Mouse (Mus musculus): ENCODE measurements around the gene Fmo5. TPM values are rescaled to one million over a fixed set of nuclear protein-coding genes. Genes with fewer than 3 reads are reported as not detected.
A peak's percentile ranks its signal among the peaks of the same experiment; 100 is the strongest.

The Fmo5 gene
- 4.5 and 5.9 TPM in 2 replicates for polyA plus RNA-seq (2015; fragmentation: Nextera tagmentation; extraction: Ambion mirVana)

- Histone ChIP-seq H3K27me3 (ENCODE audit: control insufficient read depth, insufficient read depth, low read length) (no peaks in the 10 kb centered on the region), H3K27ac (ENCODE audit: low read length) (peak within 1 kb of the TSS; percentile 53), H3K9me3 (replicated peaks; ENCODE audit: control insufficient read depth, low read length) (no peaks in the 10 kb centered on the region), H3K4me1 (ENCODE audit: control insufficient read depth, insufficient read depth, low read length) (peaks cover 4% of the 10 kb centered on the region; the same call in 1 of the 2 replicates), H3K36me3 (ENCODE audit: control insufficient read depth, insufficient read depth) (no peaks in the 10 kb centered on the region), H3K4me2 (ENCODE audit: low read depth, low read length) (peak within 1 kb of the TSS; percentile 77), H3K9ac (ENCODE audit: low read length) (peak within 1 kb of the TSS; percentile 77), H3K4me3 (ENCODE audit: low read length) (peak within 1 kb of the TSS; percentile 69)
- WGBS = 3% methylated on average over 18 of the region's 18 CpGs
- peak; percentile 97 for ATAC-seq (replicated peaks; ENCODE audit: extremely low read depth, insufficient read depth, low FRiP score)
Observed at GRCm38 (mm10) chr3:97628391-97629001, at the start of gene Fmo5. Gene Fmo5 (plus strand): TSS chr3:97628804.

DNA sequence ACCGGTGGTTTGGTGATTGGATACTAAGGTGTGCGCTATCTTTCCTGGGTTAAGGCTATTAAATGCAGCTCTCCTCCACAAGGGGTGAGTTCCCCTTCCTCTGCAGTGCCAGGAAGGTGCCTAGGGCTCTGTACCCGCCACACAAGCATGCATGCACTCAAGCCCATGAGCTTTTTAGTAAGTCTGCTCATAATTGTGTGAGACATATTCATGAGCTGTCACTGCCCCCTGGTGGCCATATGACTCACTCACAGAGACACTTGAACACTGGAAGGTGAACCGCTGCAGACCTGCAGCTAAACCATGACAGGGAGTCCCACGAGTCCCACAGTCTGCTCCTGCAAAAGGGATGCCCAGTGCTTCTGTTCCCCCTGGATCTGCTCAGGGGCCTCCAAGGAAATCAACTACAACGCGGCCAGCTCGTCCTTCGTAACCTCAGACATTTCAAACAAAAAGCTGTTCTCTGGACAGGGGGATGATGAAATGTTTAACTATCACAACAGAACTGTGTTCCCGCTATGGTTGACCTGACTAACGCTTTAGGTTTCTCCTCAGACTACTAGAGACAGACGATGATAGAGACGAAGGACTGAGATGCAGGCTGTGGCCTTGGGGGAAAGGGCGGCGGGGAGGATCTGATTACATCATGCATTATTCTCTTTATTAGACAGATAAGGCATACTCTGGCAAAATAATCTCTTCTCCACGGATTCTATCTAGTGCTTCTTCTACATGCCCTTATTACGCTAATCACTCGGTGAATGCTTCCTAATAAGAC, 43.0 kb upstream of the Fmo5 start:
- Histone ChIP-seq H3K4me1 (ENCODE audit: control insufficient read depth, insufficient read depth, low read length) (no peaks in the 10 kb centered on the region), H3K4me3 (ENCODE audit: low read length) (no peak overlapping the region), H3K27ac (ENCODE audit: low read length) (no peak overlapping the region), H3K36me3 (ENCODE audit: control insufficient read depth, insufficient read depth) (peaks cover 34% of the 10 kb centered on the region), H3K9me3 (replicated peaks; ENCODE audit: control insufficient read depth, low read length) (no peaks in the 10 kb centered on the region), H3K27me3 (ENCODE audit: control insufficient read depth, insufficient read depth, low read length) (no peaks in the 10 kb centered on the region), H3K9ac (ENCODE audit: low read length) (no peak overlapping the region), H3K4me2 (ENCODE audit: low read depth, low read length) (no peak overlapping the region)
- WGBS = 65% methylated on average over 18 of the region's 18 CpGs
- no peak for ATAC-seq (replicated peaks; ENCODE audit: extremely low read depth, insufficient read depth, low FRiP score)

- H3K9me3 ChIP-seq (replicated peaks; ENCODE audit: control insufficient read depth, low read length) = no peaks in the 10 kb centered on the region
- H3K36me3 ChIP-seq (ENCODE audit: control insufficient read depth, insufficient read depth) = peaks cover 16% of the 10 kb centered on the region
- no peak overlapping the region for H3K9ac ChIP-seq (ENCODE audit: low read length)
- H3K4me3 ChIP-seq (ENCODE audit: low read length) = no peak overlapping the region
- H3K27me3 ChIP-seq (ENCODE audit: control insufficient read depth, insufficient read depth, low read length) = no peaks in the 10 kb centered on the region
- no peak overlapping the region for H3K4me2 ChIP-seq (ENCODE audit: low read depth, low read length)
- no peaks in the 10 kb centered on the region for H3K4me1 ChIP-seq (ENCODE audit: control insufficient read depth, insufficient read depth, low read length)
- ATAC-seq (replicated peaks; ENCODE audit: extremely low read depth, insufficient read depth, low FRiP score) = no peak
- WGBS = 83% methylated on average over 9 of the region's 9 CpGs
- no peak overlapping the region for H3K27ac ChIP-seq (ENCODE audit: low read length)
Observed at GRCm38 (mm10) chr3:97587656-97588055, 40.9 kb upstream of the Fmo5 start.

- Histone ChIP-seq H3K4me3 (ENCODE audit: low read length) (no peak overlapping the region), H3K4me2 (ENCODE audit: low read depth, low read length) (no peak overlapping the region), H3K27ac (ENCODE audit: low read length) (no peak overlapping the region), H3K9me3 (replicated peaks; ENCODE audit: control insufficient read depth, low read length) (no peaks in the 10 kb centered on the region), H3K36me3 (ENCODE audit: control insufficient read depth, insufficient read depth) (peaks cover 15% of the 10 kb centered on the region), H3K27me3 (ENCODE audit: control insufficient read depth, insufficient read depth, low read length) (no peaks in the 10 kb centered on the region), H3K4me1 (ENCODE audit: control insufficient read depth, insufficient read depth, low read length) (no peaks in the 10 kb centered on the region), H3K9ac (ENCODE audit: low read length) (no peak overlapping the region)
- WGBS = 69% methylated on average over 8 of the region's 8 CpGs
- no peak for ATAC-seq (replicated peaks; ENCODE audit: extremely low read depth, insufficient read depth, low FRiP score)
Observed at GRCm38 (mm10) chr3:97590699-97591098, 37.9 kb upstream of the Fmo5 start.

- Histone ChIP-seq H3K36me3 (ENCODE audit: control insufficient read depth, insufficient read depth) (peaks cover 5% of the 10 kb centered on the region; the same call in 1 of the 2 replicates), H3K27ac (ENCODE audit: low read length) (no peak overlapping the region), H3K9me3 (replicated peaks; ENCODE audit: control insufficient read depth, low read length) (no peaks in the 10 kb centered on the region), H3K27me3 (ENCODE audit: control insufficient read depth, insufficient read depth, low read length) (no peaks in the 10 kb centered on the region), H3K4me2 (ENCODE audit: low read depth, low read length) (no peak overlapping the region), H3K4me3 (ENCODE audit: low read length) (no peak overlapping the region), H3K9ac (ENCODE audit: low read length) (no peak overlapping the region), H3K4me1 (ENCODE audit: control insufficient read depth, insufficient read depth, low read length) (no peaks in the 10 kb centered on the region)
- 93% methylated on average over 5 of the region's 5 CpGs for WGBS
- no peak for ATAC-seq (replicated peaks; ENCODE audit: extremely low read depth, insufficient read depth, low FRiP score)
Observed at GRCm38 (mm10) chr3:97593089-97593488, 35.5 kb upstream of the Fmo5 start.

DNA sequence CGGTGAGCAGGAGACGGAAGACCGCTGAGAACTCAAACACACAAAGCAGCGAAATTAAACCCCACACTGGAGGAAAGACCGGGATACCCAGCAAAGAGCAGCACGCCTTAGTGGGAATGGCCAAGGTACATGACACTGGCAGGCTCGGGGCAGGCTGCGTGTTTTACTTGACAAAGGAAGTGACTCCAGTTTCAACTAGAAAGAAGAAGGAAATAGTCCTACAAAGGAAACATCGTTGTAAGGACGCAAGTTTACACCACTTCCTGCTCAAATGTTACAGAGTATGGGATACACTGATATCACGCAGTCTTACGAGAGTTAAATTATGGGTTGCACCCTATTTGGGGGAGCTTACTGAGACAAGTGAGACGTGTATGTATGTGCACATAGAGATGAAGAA, 34.5 kb upstream of the Fmo5 start:
- Histone ChIP-seq H3K27me3 (ENCODE audit: control insufficient read depth, insufficient read depth, low read length) (no peaks in the 10 kb centered on the region), H3K4me2 (ENCODE audit: low read depth, low read length) (no peak overlapping the region), H3K36me3 (ENCODE audit: control insufficient read depth, insufficient read depth) (peaks cover 5% of the 10 kb centered on the region; the same call in 1 of the 2 replicates), H3K4me1 (ENCODE audit: control insufficient read depth, insufficient read depth, low read length) (no peaks in the 10 kb centered on the region), H3K27ac (ENCODE audit: low read length) (no peak overlapping the region), H3K9ac (ENCODE audit: low read length) (no peak overlapping the region), H3K4me3 (ENCODE audit: low read length) (no peak overlapping the region), H3K9me3 (replicated peaks; ENCODE audit: control insufficient read depth, low read length) (no peaks in the 10 kb centered on the region)
- WGBS = 76% methylated on average over 13 of the region's 13 CpGs
- ATAC-seq (replicated peaks; ENCODE audit: extremely low read depth, insufficient read depth, low FRiP score) = no peak

- no peak overlapping the region for H3K4me3 ChIP-seq (ENCODE audit: low read length)
- no peaks in the 10 kb centered on the region for H3K27me3 ChIP-seq (ENCODE audit: control insufficient read depth, insufficient read depth, low read length)
- no peaks in the 10 kb centered on the region for H3K9me3 ChIP-seq (replicated peaks; ENCODE audit: control insufficient read depth, low read length)
- no peak overlapping the region for H3K4me2 ChIP-seq (ENCODE audit: low read depth, low read length)
- no peaks in the 10 kb centered on the region for H3K4me1 ChIP-seq (ENCODE audit: control insufficient read depth, insufficient read depth, low read length)
- peaks cover 6% of the 10 kb centered on the region; the same call in 1 of the 2 replicates for H3K36me3 ChIP-seq (ENCODE audit: control insufficient read depth, insufficient read depth)
- ATAC-seq (replicated peaks; ENCODE audit: extremely low read depth, insufficient read depth, low FRiP score) = no peak
- no peak overlapping the region for H3K9ac ChIP-seq (ENCODE audit: low read length)
- 71% methylated on average over 6 of the region's 6 CpGs for WGBS
- no peak overlapping the region for H3K27ac ChIP-seq (ENCODE audit: low read length)
Observed at GRCm38 (mm10) chr3:97595066-97595465, 33.5 kb upstream of the Fmo5 start.

DNA sequence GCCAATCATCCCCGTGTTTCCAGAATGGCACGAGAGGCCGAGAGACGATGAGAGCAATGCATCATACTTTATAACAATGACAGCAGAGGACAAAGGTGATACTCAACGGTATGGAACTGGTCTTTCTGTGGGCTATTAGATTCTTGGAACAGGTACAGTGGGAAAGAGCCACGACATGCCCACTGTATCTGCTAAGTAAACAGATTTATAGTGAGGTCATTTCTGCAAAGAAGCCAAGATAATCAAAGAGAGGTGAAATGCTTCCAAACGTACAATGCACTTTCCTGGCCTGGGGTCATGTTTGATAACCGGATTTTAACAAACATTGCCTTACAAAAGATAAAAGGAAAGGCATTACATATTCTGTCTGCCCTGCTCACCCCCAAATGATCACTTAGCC, 31.8 kb upstream of the Fmo5 start:
- Histone ChIP-seq H3K27ac (ENCODE audit: low read length) (no peak overlapping the region), H3K36me3 (ENCODE audit: control insufficient read depth, insufficient read depth) (peaks cover 9% of the 10 kb centered on the region; the same call in 1 of the 2 replicates), H3K27me3 (ENCODE audit: control insufficient read depth, insufficient read depth, low read length) (no peaks in the 10 kb centered on the region), H3K4me3 (ENCODE audit: low read length) (no peak overlapping the region), H3K9ac (ENCODE audit: low read length) (no peak overlapping the region), H3K4me2 (ENCODE audit: low read depth, low read length) (no peak overlapping the region), H3K9me3 (replicated peaks; ENCODE audit: control insufficient read depth, low read length) (no peaks in the 10 kb centered on the region), H3K4me1 (ENCODE audit: control insufficient read depth, insufficient read depth, low read length) (no peaks in the 10 kb centered on the region)
- 67% methylated on average over 8 of the region's 8 CpGs for WGBS
- no peak for ATAC-seq (replicated peaks; ENCODE audit: extremely low read depth, insufficient read depth, low FRiP score)

Data from heart, embryonic 16.5 days (tissue).